Mouse (Mus musculus): Measurements from ENCODE around the gene Mfge8. TPM values are rescaled to one million over a fixed set of nuclear protein-coding genes. Genes with fewer than 3 reads are reported as not detected.

Mfge8 gene
- polyA plus RNA-seq, 1 experiment: 166 TPM

DNA sequence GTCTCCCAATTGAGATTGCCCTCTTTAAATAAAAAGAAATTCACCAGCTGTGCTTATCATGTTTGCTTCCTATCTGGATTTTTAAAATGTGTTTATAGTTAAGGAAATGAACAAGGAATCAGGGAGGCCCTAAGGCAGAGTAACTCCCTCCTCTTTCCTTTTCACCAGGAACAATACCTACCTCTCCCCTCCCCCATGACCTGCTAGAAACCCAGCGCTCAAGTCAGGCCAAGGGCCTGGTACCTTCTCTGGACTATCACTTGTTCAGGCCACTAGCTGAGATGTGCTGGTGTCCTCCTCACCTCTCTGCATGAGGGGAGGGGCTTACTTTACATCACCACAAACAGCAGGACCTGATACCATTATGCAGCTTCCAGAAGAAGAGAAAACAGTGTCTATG lies 34.6 kb upstream of the Mfge8 start:
- H3K36me3 ChIP-seq (ENCODE audit: control insufficient read depth, insufficient read depth, low read length): no peaks in the 10 kb centered on the region
- H3K4me3 ChIP-seq (ENCODE audit: low read depth, low read length): no peak overlapping the region
- H3K4me1 ChIP-seq (ENCODE audit: control insufficient read depth, insufficient read depth, insufficient read length, low read length): no peaks in the 10 kb centered on the region
- WGBS: 89% methylated on average over 1 of the region's 1 CpGs
- no peak overlapping the region for H3K27ac ChIP-seq (ENCODE audit: insufficient read depth, low read depth, low read length)
- H3K27me3 ChIP-seq (ENCODE audit: control insufficient read depth, insufficient read depth, low read length): no peaks in the 10 kb centered on the region
- TF ChIP-seq POLR2A (IDR thresholded peaks at IDR 0.05; ENCODE audit: low read depth, low read length): no peak
- no peak for TF ChIP-seq CTCF (IDR thresholded peaks at IDR 0.05; ENCODE audit: extremely low read depth, insufficient read length, insufficient replicate concordance, low read depth, low read length)

DNA sequence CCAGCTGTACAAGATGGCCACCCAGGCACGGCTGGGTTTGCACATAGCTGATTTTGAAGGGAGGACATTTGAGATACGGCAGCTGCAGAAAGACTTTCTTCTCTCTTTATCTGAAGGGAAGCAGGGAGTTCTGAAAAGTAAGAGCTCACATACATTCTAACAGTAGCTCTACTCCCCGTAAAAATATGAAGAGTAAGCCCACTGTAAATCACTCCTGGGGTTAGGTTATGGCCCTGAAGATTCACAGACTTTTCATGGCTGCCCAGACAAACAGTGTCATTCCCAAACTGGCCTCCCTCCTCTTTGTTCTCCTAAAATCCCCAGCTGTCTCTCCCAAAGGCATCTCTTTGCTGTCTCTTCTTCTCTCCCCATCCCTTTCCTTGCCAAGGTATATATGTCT lies 24.9 kb upstream of the Mfge8 start:
- WGBS: 72% methylated on average over 3 of the region's 3 CpGs
- no peaks in the 10 kb centered on the region for H3K36me3 ChIP-seq (ENCODE audit: control insufficient read depth, insufficient read depth, low read length)
- H3K4me3 ChIP-seq (ENCODE audit: low read depth, low read length): no peak overlapping the region
- no peaks in the 10 kb centered on the region for H3K27me3 ChIP-seq (ENCODE audit: control insufficient read depth, insufficient read depth, low read length)
- no peak overlapping the region for H3K27ac ChIP-seq (ENCODE audit: insufficient read depth, low read depth, low read length)
- TF ChIP-seq POLR2A (IDR thresholded peaks at IDR 0.05; ENCODE audit: low read depth, low read length) (no peak), CTCF (IDR thresholded peaks at IDR 0.05; ENCODE audit: extremely low read depth, insufficient read length, insufficient replicate concordance, low read depth, low read length) (no peak)
- peaks cover 5% of the 10 kb centered on the region; the same call in 1 of the 2 replicates for H3K4me1 ChIP-seq (ENCODE audit: control insufficient read depth, insufficient read depth, insufficient read length, low read length)

DNA sequence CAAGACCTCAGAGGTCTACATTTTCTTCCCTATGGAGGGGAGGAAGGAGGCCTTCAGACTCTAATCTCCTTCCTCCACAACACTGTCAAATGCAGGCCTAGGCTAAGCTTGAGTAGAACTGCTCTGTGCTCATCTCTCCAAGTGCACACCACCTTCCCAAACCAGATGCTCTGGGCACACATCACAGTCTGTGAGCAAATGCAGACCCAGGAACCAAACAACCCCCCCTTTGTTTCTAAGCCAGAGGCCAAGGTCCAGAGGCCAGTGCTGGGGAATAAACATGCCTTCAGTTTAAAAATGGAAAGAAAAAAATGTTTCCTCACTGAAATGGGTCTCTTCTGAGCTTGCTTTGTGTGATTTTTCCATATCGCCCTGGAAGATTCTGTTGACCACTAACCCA lies 22.9 kb upstream of the Mfge8 start:
- Histone ChIP-seq H3K27ac (ENCODE audit: insufficient read depth, low read depth, low read length) (no peak overlapping the region), H3K27me3 (ENCODE audit: control insufficient read depth, insufficient read depth, low read length) (no peaks in the 10 kb centered on the region), H3K4me1 (ENCODE audit: control insufficient read depth, insufficient read depth, insufficient read length, low read length) (peaks cover 5% of the 10 kb centered on the region; the same call in 1 of the 2 replicates), H3K4me3 (ENCODE audit: low read depth, low read length) (no peak overlapping the region), H3K36me3 (ENCODE audit: control insufficient read depth, insufficient read depth, low read length) (no peaks in the 10 kb centered on the region)
- 82% methylated on average over 1 of the region's 1 CpGs for WGBS
- no peak for TF ChIP-seq POLR2A (IDR thresholded peaks at IDR 0.05; ENCODE audit: low read depth, low read length)
- TF ChIP-seq CTCF (IDR thresholded peaks at IDR 0.05; ENCODE audit: extremely low read depth, insufficient read length, insufficient replicate concordance, low read depth, low read length): no peak

DNA sequence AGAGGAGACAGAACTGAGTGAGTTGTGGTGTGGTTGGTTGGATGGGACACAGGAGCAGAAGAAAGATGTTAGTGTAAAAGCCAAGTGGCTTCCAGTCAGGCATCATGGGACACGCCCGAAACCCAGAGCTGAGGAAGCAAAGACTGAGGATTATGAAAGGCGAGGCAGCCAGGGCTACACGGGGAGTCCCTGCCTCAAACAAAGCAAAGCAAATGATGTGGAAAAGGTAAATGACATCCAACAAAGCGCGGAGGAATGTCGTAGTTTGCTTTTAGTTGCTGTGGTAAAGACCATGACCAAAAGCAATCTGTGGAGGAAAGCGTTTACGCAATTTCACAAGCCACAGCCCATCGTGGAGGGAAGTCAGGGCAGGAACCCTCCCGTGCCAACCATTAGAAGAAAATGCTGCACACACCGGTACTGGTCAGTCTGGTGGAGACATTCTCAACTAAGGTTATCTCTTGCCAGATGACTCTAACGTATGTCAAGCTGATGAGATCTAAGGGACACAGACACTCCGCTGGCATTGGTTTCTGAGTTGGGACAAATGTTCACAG lies 18.2 kb upstream of the Mfge8 start:
- Histone ChIP-seq H3K4me1 (ENCODE audit: control insufficient read depth, insufficient read depth, insufficient read length, low read length) (no peaks in the 10 kb centered on the region), H3K4me3 (ENCODE audit: low read depth, low read length) (no peak overlapping the region), H3K36me3 (ENCODE audit: control insufficient read depth, insufficient read depth, low read length) (no peaks in the 10 kb centered on the region), H3K27ac (ENCODE audit: insufficient read depth, low read depth, low read length) (no peak overlapping the region), H3K27me3 (ENCODE audit: control insufficient read depth, insufficient read depth, low read length) (no peaks in the 10 kb centered on the region)
- no peak for TF ChIP-seq CTCF (IDR thresholded peaks at IDR 0.05; ENCODE audit: extremely low read depth, insufficient read length, insufficient replicate concordance, low read depth, low read length)
- TF ChIP-seq POLR2A (IDR thresholded peaks at IDR 0.05; ENCODE audit: low read depth, low read length): no peak
- 78% methylated on average over 14 of the region's 14 CpGs for WGBS

DNA sequence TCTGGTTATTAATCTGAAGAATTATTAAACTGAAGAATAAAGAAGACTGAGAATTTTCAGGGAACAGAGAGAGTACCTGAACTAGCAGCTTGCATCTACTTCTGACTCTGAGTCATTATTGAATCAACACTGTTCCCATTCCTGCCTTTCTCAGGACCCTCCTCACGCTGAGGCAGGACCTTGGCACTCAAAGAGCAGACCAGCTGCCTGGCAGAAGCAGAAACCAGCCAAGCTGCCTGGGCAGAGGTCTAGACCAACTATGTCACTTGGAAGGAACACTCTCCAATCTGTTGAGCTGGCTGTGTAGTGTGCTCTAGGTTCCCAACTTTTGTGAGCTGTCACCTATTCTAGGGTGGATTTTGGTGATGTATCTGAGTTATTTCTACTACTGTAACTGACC lies 10.5 kb upstream of the Mfge8 start:
- Histone ChIP-seq H3K4me1 (ENCODE audit: control insufficient read depth, insufficient read depth, insufficient read length, low read length) (no peaks in the 10 kb centered on the region; the same call in 1 of the 2 replicates), H3K4me3 (ENCODE audit: low read depth, low read length) (no peak overlapping the region), H3K36me3 (ENCODE audit: control insufficient read depth, insufficient read depth, low read length) (no peaks in the 10 kb centered on the region), H3K27ac (ENCODE audit: insufficient read depth, low read depth, low read length) (no peak overlapping the region), H3K27me3 (ENCODE audit: control insufficient read depth, insufficient read depth, low read length) (no peaks in the 10 kb centered on the region)
- TF ChIP-seq POLR2A (IDR thresholded peaks at IDR 0.05; ENCODE audit: low read depth, low read length) (no peak), CTCF (IDR thresholded peaks at IDR 0.05; ENCODE audit: extremely low read depth, insufficient read length, insufficient replicate concordance, low read depth, low read length) (no peak)
- WGBS: 50% methylated on average over 1 of the region's 1 CpGs

DNA sequence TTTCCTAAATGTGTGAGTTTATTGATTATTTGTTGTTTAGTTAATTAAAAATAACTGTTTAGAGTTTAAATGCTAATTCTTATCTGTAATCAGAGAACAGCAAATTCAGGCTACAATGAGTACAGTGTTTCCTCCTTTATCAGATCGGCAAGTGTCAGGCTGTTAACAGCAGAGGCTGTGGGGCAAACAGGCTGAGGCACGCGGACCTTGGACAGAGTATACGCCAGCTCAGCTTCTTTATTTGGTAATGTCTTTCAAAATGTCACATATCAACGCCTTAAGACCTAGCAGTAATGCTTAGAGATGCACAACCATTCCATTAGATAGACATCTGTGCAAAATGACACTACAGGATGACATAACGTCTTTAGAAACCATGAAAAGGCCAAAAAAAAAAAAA lies 662 bp upstream of the Mfge8 start:
- no peak for TF ChIP-seq POLR2A (IDR thresholded peaks at IDR 0.05; ENCODE audit: low read depth, low read length)
- TF ChIP-seq CTCF (IDR thresholded peaks at IDR 0.05; ENCODE audit: extremely low read depth, insufficient read length, insufficient replicate concordance, low read depth, low read length): no peak
- Histone ChIP-seq H3K27me3 (ENCODE audit: control insufficient read depth, insufficient read depth, low read length) (no peaks in the 10 kb centered on the region), H3K27ac (ENCODE audit: insufficient read depth, low read depth, low read length) (peak overlapping the region; percentile 10; the same call in 1 of the 2 replicates), H3K4me1 (ENCODE audit: control insufficient read depth, insufficient read depth, insufficient read length, low read length) (peaks cover 13% of the 10 kb centered on the region), H3K4me3 (ENCODE audit: low read depth, low read length) (no peak overlapping the region), H3K36me3 (ENCODE audit: control insufficient read depth, insufficient read depth, low read length) (no peaks in the 10 kb centered on the region)
- WGBS: 27% methylated on average over 6 of the region's 6 CpGs

DNA sequence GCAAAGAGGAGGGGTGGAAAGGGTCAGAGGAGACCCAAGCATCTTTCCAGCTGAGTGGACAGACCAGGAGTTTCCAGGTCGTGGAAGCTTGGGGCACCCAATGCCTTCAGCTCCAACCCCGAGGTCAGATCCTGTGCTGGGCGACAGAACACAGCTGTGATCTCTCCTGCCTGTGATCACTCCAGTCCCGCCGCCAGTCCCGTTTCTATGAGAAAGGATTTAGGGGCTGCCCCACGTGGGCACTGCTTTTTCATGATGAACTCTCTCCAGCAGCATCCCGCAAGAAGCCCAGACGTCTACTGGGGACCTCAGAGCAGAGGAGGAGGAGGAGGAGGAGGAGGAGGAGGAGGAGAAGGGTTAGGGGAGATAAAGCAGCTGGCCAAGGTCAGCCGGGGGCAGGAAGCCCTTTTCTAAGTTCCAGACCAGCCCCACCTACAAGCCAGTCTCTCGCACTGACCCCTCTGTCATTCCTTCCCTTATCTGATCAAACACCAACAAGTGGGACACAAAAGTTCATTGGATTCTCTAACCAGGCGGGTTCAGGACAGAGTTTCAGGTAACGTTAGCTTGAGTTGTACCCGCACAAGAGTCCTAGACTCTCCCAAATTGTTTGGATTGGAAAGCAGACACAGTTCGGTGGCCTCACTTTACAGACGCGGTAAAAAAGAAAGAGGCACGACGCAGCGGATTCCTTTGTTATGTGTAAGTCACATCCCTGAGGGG lies 768 bp downstream of the Mfge8 start:
- Histone ChIP-seq H3K4me3 (ENCODE audit: low read depth, low read length) (peak overlapping the region; percentile 73), H3K4me1 (ENCODE audit: control insufficient read depth, insufficient read depth, insufficient read length, low read length) (peaks cover 20% of the 10 kb centered on the region), H3K36me3 (ENCODE audit: control insufficient read depth, insufficient read depth, low read length) (no peaks in the 10 kb centered on the region), H3K27ac (ENCODE audit: insufficient read depth, low read depth, low read length) (no peak overlapping the region), H3K27me3 (ENCODE audit: control insufficient read depth, insufficient read depth, low read length) (no peaks in the 10 kb centered on the region)
- TF ChIP-seq CTCF (IDR thresholded peaks at IDR 0.05; ENCODE audit: extremely low read depth, insufficient read length, insufficient replicate concordance, low read depth, low read length) (no peak), POLR2A (IDR thresholded peaks at IDR 0.05; ENCODE audit: low read depth, low read length) (no peak)
- 3% methylated on average over 20 of the region's 20 CpGs for WGBS
